Mouse (Mus musculus) C2C12 (cell line): Measurements from ENCODE around the gene Fam171a2. TPM values are rescaled to one million over a fixed set of nuclear protein-coding genes. Genes with fewer than 3 reads are reported as not detected.
A peak's percentile ranks its signal among the peaks of the same experiment; 100 is the strongest.

Source experiments
- H3K27me3 ChIP-seq: one replicate; pipeline ENCODE4 v1.6.1; 2011; ENCODE audit not compliant: control insufficient read depth, insufficient read depth, insufficient read length
- H3K36me3 ChIP-seq: one replicate; pipeline ENCODE4 v1.6.1; 2011; ENCODE audit not compliant: control insufficient read depth, insufficient read depth
- H3K4me3 ChIP-seq: one replicate; pipeline ENCODE4 v1.5.1; 2011; ENCODE audit warnings: mild to moderate bottlenecking, control low read depth; ENCODE audit not compliant: poor library complexity, insufficient read depth, severe bottlenecking
- H3K79me2 ChIP-seq: one replicate; pipeline ENCODE4 v1.6.1; 2011; ENCODE audit not compliant: control insufficient read depth, insufficient read depth
- H3K79me3 ChIP-seq: one replicate; pipeline ENCODE4 v1.6.1; 2011; ENCODE audit warnings: low read depth, control low read depth
- H3ac ChIP-seq: one replicate; pipeline ENCODE3; 2011; ENCODE audit warnings: low read depth; ENCODE audit not compliant: control insufficient read depth, insufficient read length
- CEBPB ChIP-seq: IDR thresholded peaks from one replicate; pipeline ENCODE4 v1.6.1; 2011; ENCODE audit warnings: low read depth, mild to moderate bottlenecking, control low read depth, moderate library complexity
- CTCF ChIP-seq: IDR thresholded peaks from one replicate; pipeline ENCODE4 v1.5.1; 2011; ENCODE audit not compliant: control insufficient read depth, insufficient read depth, insufficient read length
- FOSL1 ChIP-seq: IDR thresholded peaks from one replicate; pipeline ENCODE4 v1.8.0; 2011; ENCODE audit warnings: mild to moderate bottlenecking, low read length; ENCODE audit not compliant: poor library complexity, insufficient read depth, severe bottlenecking
- MAX ChIP-seq: IDR thresholded peaks from one replicate; pipeline ENCODE4 v1.6.1; 2011; ENCODE audit warnings: mild to moderate bottlenecking, control low read depth
- MYOD1 ChIP-seq: IDR thresholded peaks from one replicate; pipeline ENCODE4 v1.6.1; 2011; ENCODE audit warnings: low read depth; ENCODE audit not compliant: control insufficient read depth, insufficient read length
- MYOG ChIP-seq: IDR thresholded peaks from one replicate; pipeline ENCODE4 v1.6.1; 2011; ENCODE audit not compliant: control insufficient read depth, insufficient read length; ENCODE audit errors: extremely low read depth
- USF1 ChIP-seq: IDR thresholded peaks from one replicate; pipeline ENCODE4 v1.6.1; 2011; ENCODE audit warnings: low read depth, mild to moderate bottlenecking, control low read depth, moderate library complexity
- long read RNA-seq, 2 experiments: library from polyadenylated mRNA; unstranded; transcript quantifications; one replicate each; pipeline ENCODE4 v2.0.0; 2019 to 2020
- polyA plus RNA-seq: library from polyadenylated mRNA; unstranded; fragments of >200 nt; fragmentation: generic; extraction: Trizol; gene quantifications from one replicate; pipeline ENCODE4 v1.2.1, GENCODE M21; 2012; ENCODE audit warnings: missing spikeins

Gene Fam171a2
- polyA plus RNA-seq = 6.3 TPM
- long read RNA-seq, experiment 1 = 0 reads
- long read RNA-seq, experiment 2 = 0 reads

DNA sequence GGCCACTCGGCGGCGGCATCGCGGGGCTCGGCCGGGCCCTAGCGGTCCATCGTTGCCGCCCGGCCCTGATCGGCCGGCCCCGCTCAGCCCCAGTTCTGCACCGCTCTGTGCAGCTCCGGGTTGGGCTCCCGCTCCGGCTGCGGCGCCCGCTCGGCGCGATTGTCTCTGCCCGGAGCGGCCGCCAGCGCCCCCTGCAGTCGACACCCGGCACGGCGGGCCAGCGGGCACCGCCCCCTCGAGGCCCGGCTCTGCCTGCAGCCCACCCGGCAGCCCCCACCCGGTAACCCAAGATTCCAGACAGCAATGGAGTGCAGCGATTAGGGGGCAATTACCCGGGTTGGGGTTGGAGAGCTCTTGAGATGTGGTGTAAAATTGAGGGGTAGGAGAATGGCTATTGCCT lies at the start of gene Fam171a2:
Gene Fam171a2, minus strand, starts transcription at position 186 of the 400 bp plus-strand sequence.
- Histone ChIP-seq H3ac (peak within 1 kb of the TSS; percentile 89), H3K27me3 (peaks cover 32% of the 10 kb centered on the region), H3K4me3 (peak within 1 kb of the TSS; percentile 46), H3K79me3 (no peaks in the 10 kb centered on the region), H3K79me2 (no peaks in the 10 kb centered on the region), H3K36me3 (no peaks in the 10 kb centered on the region)
- no peak for TF ChIP-seq CEBPB
- peak; percentile 97 for TF ChIP-seq CTCF

- H3ac ChIP-seq = no peak overlapping the region
- TF ChIP-seq MAX (no peak), MYOD1 (no peak), FOSL1 (no peak), CTCF (no peak), CEBPB (no peak), MYOG (no peak), USF1 (no peak)
- H3K79me3 ChIP-seq = no peaks in the 10 kb centered on the region
- no peak overlapping the region for H3K4me3 ChIP-seq
- no peaks in the 10 kb centered on the region for H3K79me2 ChIP-seq
- no peaks in the 10 kb centered on the region for H3K27me3 ChIP-seq
- H3K36me3 ChIP-seq = peaks cover 75% of the 10 kb centered on the region
Measured at GRCm38 (mm10) chr11:102496732-102497131, 49.2 kb upstream of the Fam171a2 start.

DNA sequence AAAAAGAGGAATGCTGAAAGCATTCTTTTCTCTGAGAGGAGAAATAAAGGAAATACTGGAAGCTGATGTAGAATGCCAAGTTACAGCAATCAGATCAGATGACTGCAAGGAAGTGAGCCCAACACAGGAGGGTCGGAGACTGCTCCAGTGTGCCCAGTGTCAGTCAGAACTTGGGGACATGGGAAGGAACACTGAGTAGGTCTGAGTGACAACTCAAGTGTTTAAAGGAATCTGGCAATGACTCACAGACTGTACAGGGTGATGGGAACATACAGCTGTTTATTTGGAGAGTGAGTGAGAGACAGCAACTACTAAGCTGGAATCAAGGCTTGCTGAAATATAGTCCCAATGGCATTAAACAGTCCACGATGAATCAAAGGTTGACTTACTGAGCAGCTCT lies 48.7 kb upstream of the Fam171a2 start:
- no peak overlapping the region for H3K4me3 ChIP-seq
- H3K79me3 ChIP-seq = no peaks in the 10 kb centered on the region
- H3K36me3 ChIP-seq = peaks cover 69% of the 10 kb centered on the region
- H3K27me3 ChIP-seq = no peaks in the 10 kb centered on the region
- no peaks in the 10 kb centered on the region for H3K79me2 ChIP-seq
- TF ChIP-seq MYOD1 (peak; percentile 31), MYOG (no peak), CEBPB (no peak), MAX (no peak)
- no peak overlapping the region for H3ac ChIP-seq

- Histone ChIP-seq H3K79me3 (no peaks in the 10 kb centered on the region), H3ac (no peak overlapping the region), H3K79me2 (no peaks in the 10 kb centered on the region), H3K36me3 (peaks cover 65% of the 10 kb centered on the region), H3K4me3 (no peak overlapping the region), H3K27me3 (no peaks in the 10 kb centered on the region)
- TF ChIP-seq CEBPB (no peak), MYOG (no peak), USF1 (no peak), CTCF (no peak)
Measured at GRCm38 (mm10) chr11:102495742-102496141, 48.3 kb upstream of the Fam171a2 start.

GRCm38 (mm10) chr11:102495114-102495513 lies 47.6 kb upstream of the Fam171a2 start:
- Histone ChIP-seq H3ac (no peak overlapping the region), H3K79me3 (no peaks in the 10 kb centered on the region), H3K36me3 (peaks cover 58% of the 10 kb centered on the region), H3K27me3 (no peaks in the 10 kb centered on the region), H3K79me2 (no peaks in the 10 kb centered on the region), H3K4me3 (no peak overlapping the region)
- TF ChIP-seq CTCF (no peak), CEBPB (no peak), MYOG (no peak), FOSL1 (no peak), MYOD1 (no peak), USF1 (no peak), MAX (no peak)

- Histone ChIP-seq H3ac (no peak overlapping the region), H3K79me3 (no peaks in the 10 kb centered on the region), H3K27me3 (no peaks in the 10 kb centered on the region), H3K4me3 (no peak overlapping the region), H3K79me2 (no peaks in the 10 kb centered on the region), H3K36me3 (peaks cover 50% of the 10 kb centered on the region)
- TF ChIP-seq USF1 (no peak), CTCF (no peak), MAX (no peak), MYOD1 (no peak), CEBPB (no peak), FOSL1 (no peak), MYOG (no peak)
Measured at GRCm38 (mm10) chr11:102494063-102494650, 46.7 kb upstream of the Fam171a2 start.
